Mouse (Mus musculus) midbrain, embryonic 15.5 days (tissue): Measurements from ENCODE around the gene Hist1h3b. TPM values are rescaled to one million over a fixed set of nuclear protein-coding genes. Genes with fewer than 3 reads are reported as not detected.
A peak's percentile ranks its signal among the peaks of the same experiment; 100 is the strongest.

Experiments used
- ATAC-seq: fragments of 200-750 bp; cut with Nextera tagmentation; replicated peaks from 2 replicates; pipeline ENCODE4 v1.8.0; 2017; ENCODE audit warnings: moderate TSS enrichment
- H3K27ac ChIP-seq: fragments of 300-500 bp; sonication (generic); 2 replicates; pipeline ENCODE4 v1.5.1; 2015; ENCODE audit warnings: mild to moderate bottlenecking, inconsistent platforms
- H3K27me3 ChIP-seq: fragments of 300-500 bp; sonication (generic); replicated peaks from 2 replicates; pipeline ENCODE4 v1.6.1; 2015; ENCODE audit warnings: inconsistent platforms
- H3K36me3 ChIP-seq: fragments of 300-500 bp; sonication (generic); replicated peaks from 2 replicates; pipeline ENCODE4 v1.6.1; 2015; ENCODE audit warnings: inconsistent platforms
- H3K4me1 ChIP-seq: fragments of 300-500 bp; sonication (generic); 2 replicates; pipeline ENCODE4 v1.6.1; 2015; ENCODE audit warnings: inconsistent platforms
- H3K4me2 ChIP-seq: fragments of 300-500 bp; sonication (generic); 2 replicates; pipeline ENCODE4 v1.6.1; 2015; ENCODE audit warnings: inconsistent platforms, mild to moderate bottlenecking, moderate library complexity
- H3K4me3 ChIP-seq: fragments of 300-500 bp; sonication (generic); 2 replicates; pipeline ENCODE4 v1.5.1; 2015; ENCODE audit warnings: mild to moderate bottlenecking, inconsistent platforms
- H3K9ac ChIP-seq: fragments of 300-500 bp; sonication (generic); 2 replicates; pipeline ENCODE4 v1.6.1; 2015; ENCODE audit warnings: mild to moderate bottlenecking, inconsistent platforms
- H3K9me3 ChIP-seq: fragments of 300-500 bp; sonication (generic); 2 replicates; pipeline ENCODE4 v1.6.1; 2016; ENCODE audit warnings: inconsistent platforms
- WGBS: fragments of 180-500 bp; shearing (Covaris S2); methylation state at CpG from one replicate; pipeline ENCODE4 v1.1.7; 2015; ENCODE audit warnings: mixed read lengths; 5-methylcytosine and 5-hydroxymethylcytosine counted together
- microRNA-seq: library from miRNA; unstranded; fragments of <30 nt; microRNA quantifications from one replicate; pipeline ENCODE4, GENCODE M21; 2016
- polyA plus RNA-seq: library from polyadenylated mRNA; unstranded; fragments of >200 nt; fragmentation: Nextera tagmentation; extraction: Ambion mirVana; gene quantifications from 2 replicates; pipeline ENCODE4 v1.2.1, GENCODE M21; 2015

The Hist1h3b gene
- polyA plus RNA-seq, 1 experiment from 2014 or later, result 0.67 TPM

DNA sequence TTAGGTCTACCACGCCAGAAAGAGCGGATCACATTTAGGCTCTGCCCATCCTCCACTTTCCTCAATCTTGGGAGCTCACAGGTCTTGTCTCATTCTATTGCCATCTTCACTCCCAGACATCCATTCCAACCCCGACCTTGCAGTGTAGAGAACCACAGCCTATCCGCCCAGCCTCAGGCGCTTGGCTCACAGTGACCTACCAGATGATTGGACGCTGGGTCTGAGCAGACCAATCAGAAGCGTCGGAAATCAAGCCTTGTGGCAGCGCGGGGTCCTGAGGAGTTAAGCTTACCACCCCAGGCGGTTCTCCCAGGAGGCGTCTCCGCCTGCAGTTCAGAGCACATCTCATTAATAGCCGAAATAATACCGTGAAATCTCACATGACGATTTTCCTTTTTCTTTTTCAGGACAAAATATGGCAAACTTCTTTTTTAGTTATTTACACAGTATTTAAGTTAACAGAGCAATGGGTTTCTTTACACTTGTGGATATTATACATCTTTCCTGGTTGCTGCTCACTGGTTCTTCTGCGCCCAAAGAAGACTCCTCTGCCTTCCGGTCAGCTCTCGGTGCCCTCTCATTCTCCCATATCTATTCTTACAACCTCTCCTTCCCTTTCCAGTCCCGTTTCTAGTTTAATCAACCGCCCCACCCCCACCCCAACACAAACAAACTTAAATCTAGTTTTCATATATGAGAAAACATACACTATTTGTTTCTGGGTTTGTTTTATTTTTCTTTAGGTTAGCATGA lies 20.7 kb downstream of the Hist1h3b start:
- H3K4me3 ChIP-seq, result peak overlapping the region; percentile 13; the same call in 1 of the 2 replicates

DNA sequence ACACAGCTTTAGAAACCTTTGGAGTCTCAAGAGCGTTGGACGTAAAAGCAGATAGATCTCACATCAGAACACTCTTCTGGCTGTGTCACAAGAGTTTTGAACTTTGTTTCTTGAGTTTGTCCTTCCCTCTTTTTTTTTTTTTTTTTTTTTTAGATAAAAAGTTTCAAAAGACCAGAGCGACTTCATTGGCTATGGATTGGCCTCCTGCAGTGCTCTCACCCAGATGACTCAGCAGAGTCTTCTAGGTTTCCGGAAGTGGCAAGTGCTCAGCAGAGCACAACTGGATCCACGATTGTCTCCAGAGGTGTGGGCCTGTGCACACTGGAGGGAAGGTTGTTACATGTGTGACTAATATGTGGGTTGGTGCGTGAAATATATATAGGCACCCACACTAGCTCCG lies 26.3 kb downstream of the Hist1h3b start:
- Histone ChIP-seq H3K36me3 (no peaks in the 10 kb centered on the region), H3K4me2 (no peak overlapping the region), H3K27ac (no peak overlapping the region), H3K4me1 (no peaks in the 10 kb centered on the region), H3K27me3 (no peaks in the 10 kb centered on the region), H3K4me3 (no peak overlapping the region), H3K9ac (no peak overlapping the region), H3K9me3 (no peaks in the 10 kb centered on the region)
- 94% methylated on average over 7 of the region's 7 CpGs for WGBS
- ATAC-seq, result no peak

More for the DNA sequence above, 20.7 kb downstream of the Hist1h3b start:
- no peak overlapping the region for H3K27ac ChIP-seq
- H3K9ac ChIP-seq, result no peak overlapping the region
- H3K9me3 ChIP-seq, result no peaks in the 10 kb centered on the region
- peak overlapping the region; percentile 41 for H3K4me2 ChIP-seq
- 25% methylated on average over 21 of the region's 21 CpGs for WGBS
- no peaks in the 10 kb centered on the region for H3K36me3 ChIP-seq
- H3K27me3 ChIP-seq, result no peaks in the 10 kb centered on the region
- no peaks in the 10 kb centered on the region for H3K4me1 ChIP-seq
- peak; percentile 92 for ATAC-seq

GRCm38 (mm10) chr13:23779025-23779424 lies 27.0 kb downstream of the Hist1h3b start:
- no peak overlapping the region for H3K27ac ChIP-seq
- no peaks in the 10 kb centered on the region for H3K36me3 ChIP-seq
- H3K9ac ChIP-seq, result no peak overlapping the region
- no peaks in the 10 kb centered on the region for H3K9me3 ChIP-seq
- H3K27me3 ChIP-seq, result no peaks in the 10 kb centered on the region
- 87% methylated on average over 4 of the region's 4 CpGs for WGBS
- no peak for ATAC-seq
- H3K4me2 ChIP-seq, result no peak overlapping the region
- H3K4me1 ChIP-seq, result no peaks in the 10 kb centered on the region
- no peak overlapping the region for H3K4me3 ChIP-seq

GRCm38 (mm10) chr13:23792520-23792919 lies 40.5 kb downstream of the Hist1h3b start:
- Histone ChIP-seq H3K4me1 (no peaks in the 10 kb centered on the region), H3K27ac (no peak overlapping the region), H3K9ac (no peak overlapping the region), H3K27me3 (no peaks in the 10 kb centered on the region), H3K36me3 (no peaks in the 10 kb centered on the region), H3K4me3 (no peak overlapping the region), H3K4me2 (no peak overlapping the region), H3K9me3 (no peaks in the 10 kb centered on the region)
- ATAC-seq, result peak; percentile 78; the same call in 1 of the 2 replicates
- 48% methylated on average over 2 of the region's 2 CpGs for WGBS

- no peak overlapping the region for H3K4me3 ChIP-seq
- no peak overlapping the region for H3K27ac ChIP-seq
- no peaks in the 10 kb centered on the region for H3K4me1 ChIP-seq
- no peak for ATAC-seq
- H3K9me3 ChIP-seq, result no peaks in the 10 kb centered on the region
- no peak overlapping the region for H3K4me2 ChIP-seq
- WGBS, result 88% methylated on average over 5 of the region's 5 CpGs
- no peak overlapping the region for H3K9ac ChIP-seq
- H3K27me3 ChIP-seq, result no peaks in the 10 kb centered on the region
- no peaks in the 10 kb centered on the region for H3K36me3 ChIP-seq
Measured at GRCm38 (mm10) chr13:23799405-23799804, 47.3 kb downstream of the Hist1h3b start.

Small RNA genes within 50 kb of the gene (microRNA-seq; reads per million reads assigned to microRNA genes)
- gene Gm44314 (not detected), gene Gm44484 (not detected)

Other genes with a start within 250 kb of the Hist1h3b start
- 3.3 and 5.1 TPM in 2 replicates for gene Hist1h4h, start 221.2 kb upstream of the Hist1h3b start, polyA plus RNA-seq
- gene Hist1h2af, start 218.4 kb upstream of the Hist1h3b start, polyA plus RNA-seq, result 0.69 TPM in 1 of 2 replicates, not detected in the other
- 2.2 TPM in 1 of 2 replicates, not detected in the other for gene Hist1h3g, start 216.8 kb upstream of the Hist1h3b start, polyA plus RNA-seq
- 0.15 and 0.44 TPM in 2 replicates for gene Hist1h2bh, start 208.9 kb upstream of the Hist1h3b start, polyA plus RNA-seq
- gene Hist1h3f, start 208.2 kb upstream of the Hist1h3b start, polyA plus RNA-seq, result 0.27 and 0.32 TPM in 2 replicates
- not detected in 2 replicates for gene Hist1h4f, start 200.6 kb upstream of the Hist1h3b start, polyA plus RNA-seq
- 0.14 and 0.15 TPM in 2 replicates for gene Hist1h1d, start 199.0 kb upstream of the Hist1h3b start, polyA plus RNA-seq
- gene Hist1h3e, start 189.9 kb upstream of the Hist1h3b start, polyA plus RNA-seq, result 1.0 and 1.4 TPM in 2 replicates
- gene Hist1h2ae, start 181.0 kb upstream of the Hist1h3b start, polyA plus RNA-seq, result 14.8 and 15.4 TPM in 2 replicates
- 2.6 and 4.0 TPM in 2 replicates for gene Hist1h2bg, start 180.9 kb upstream of the Hist1h3b start, polyA plus RNA-seq
- gene Hist1h2bf, start 178.1 kb upstream of the Hist1h3b start, polyA plus RNA-seq, result 1.3 and 1.5 TPM in 2 replicates
- gene Hist1h2ad, start 177.9 kb upstream of the Hist1h3b start, polyA plus RNA-seq, result 1.6 TPM in 1 of 2 replicates, not detected in the other
- 0.82 and 1.2 TPM in 2 replicates for gene Hist1h3d, start 176.5 kb upstream of the Hist1h3b start, polyA plus RNA-seq
- gene Hist1h4d, start 170.7 kb upstream of the Hist1h3b start, polyA plus RNA-seq, result 34.2 and 34.9 TPM in 2 replicates
- 1.7 and 1.8 TPM in 2 replicates for gene Hist1h2be, start 131.1 kb upstream of the Hist1h3b start, polyA plus RNA-seq
- 5.4 and 5.5 TPM in 2 replicates for gene Hist1h1e, start 129.7 kb upstream of the Hist1h3b start, polyA plus RNA-seq
- gene Hist1h2ac, start 68.3 kb upstream of the Hist1h3b start, polyA plus RNA-seq, result 0.32 and 0.37 TPM in 2 replicates
- gene Hist1h2bc, start 68.1 kb upstream of the Hist1h3b start, polyA plus RNA-seq, result 17.3 and 17.7 TPM in 2 replicates
- not detected in 2 replicates for gene Hist1h1t, start 56.5 kb upstream of the Hist1h3b start, polyA plus RNA-seq
- gene Hist1h4c, start 53.8 kb upstream of the Hist1h3b start, polyA plus RNA-seq, result 1.8 and 3.0 TPM in 2 replicates
- gene Hfe, start 41.4 kb upstream of the Hist1h3b start, polyA plus RNA-seq, result 3.0 and 3.8 TPM in 2 replicates
- gene Hist1h1c, start 13.5 kb upstream of the Hist1h3b start, polyA plus RNA-seq, result 6.9 and 8.3 TPM in 2 replicates
- 0.41 and 1.4 TPM in 2 replicates for gene Hist1h3c, start 6.7 kb upstream of the Hist1h3b start, polyA plus RNA-seq
- gene Hist1h2bb, start 5.5 kb upstream of the Hist1h3b start, polyA plus RNA-seq, result 0.37 and 0.83 TPM in 2 replicates
- 4.6 and 7.2 TPM in 2 replicates for gene Hist1h2ab, start 1.1 kb upstream of the Hist1h3b start, polyA plus RNA-seq
- 2.0 TPM in 1 of 2 replicates, not detected in the other for gene Hist1h4b, start 4.7 kb downstream of the Hist1h3b start, polyA plus RNA-seq
- gene Hist1h4a, start 9.0 kb downstream of the Hist1h3b start, polyA plus RNA-seq, result not detected in 2 replicates
- 0.77 and 0.98 TPM in 2 replicates for gene Hist1h3a, start 10.1 kb downstream of the Hist1h3b start, polyA plus RNA-seq
- 0.41 and 0.48 TPM in 2 replicates for gene Hist1h1a, start 11.4 kb downstream of the Hist1h3b start, polyA plus RNA-seq
- gene Trim38, start 17.6 kb downstream of the Hist1h3b start, polyA plus RNA-seq, result not detected in 2 replicates
- gene Slc17a2, start 54.7 kb downstream of the Hist1h3b start, polyA plus RNA-seq, result not detected in 2 replicates
- gene Slc17a3, start 87.2 kb downstream of the Hist1h3b start, polyA plus RNA-seq, result not detected in 2 replicates
- gene Slc17a1, start 115.5 kb downstream of the Hist1h3b start, polyA plus RNA-seq, result not detected in 2 replicates
- gene Slc17a4, start 162.7 kb downstream of the Hist1h3b start, polyA plus RNA-seq, result not detected in 2 replicates
- not detected in 2 replicates for gene Hist1h2ba, start 181.9 kb downstream of the Hist1h3b start, polyA plus RNA-seq
- not detected in 2 replicates for gene Hist1h2aa, start 182.2 kb downstream of the Hist1h3b start, polyA plus RNA-seq
- gene Scgn, start 238.9 kb downstream of the Hist1h3b start, polyA plus RNA-seq, result 1.1 and 1.5 TPM in 2 replicates